Mouse (Mus musculus) midbrain, embryonic 10.5 days (tissue): ENCODE results near the gene Cd9. TPM values are rescaled to one million over a fixed set of nuclear protein-coding genes. Genes with fewer than 3 reads are reported as not detected.

Experiments used
- DNase-seq: peaks from one replicate; pipeline ENCODE4 v3.0.0-alpha.2; 2017; ENCODE audit warnings: low spot score
- H3K27ac ChIP-seq: fragments of 300-500 bp; sonication (generic); replicated peaks from 2 replicates; pipeline ENCODE4 v1.5.1; 2016; ENCODE audit warnings: mild to moderate bottlenecking
- H3K27me3 ChIP-seq: fragments of 300-500 bp; sonication (generic); 2 replicates; pipeline ENCODE4 v1.6.1; 2016; ENCODE audit warnings: low read depth, mild to moderate bottlenecking; ENCODE audit not compliant: poor library complexity, severe bottlenecking
- H3K36me3 ChIP-seq: fragments of 300-500 bp; sonication (generic); 2 replicates; pipeline ENCODE4 v1.6.1; 2016; ENCODE audit warnings: mild to moderate bottlenecking, moderate library complexity
- H3K4me1 ChIP-seq: fragments of 300-500 bp; sonication (generic); 2 replicates; pipeline ENCODE4 v1.6.1; 2016
- H3K4me3 ChIP-seq: fragments of 300-500 bp; sonication (generic); 2 replicates; pipeline ENCODE4 v1.5.1; 2016; ENCODE audit warnings: mild to moderate bottlenecking, moderate library complexity
- H3K9me3 ChIP-seq: fragments of 300-500 bp; sonication (generic); replicated peaks from 2 replicates; pipeline ENCODE4 v1.6.1; 2016; ENCODE audit warnings: mild to moderate bottlenecking
- WGBS: fragments of 180-500 bp; shearing (Covaris S2); methylation state at CpG from one replicate; pipeline ENCODE4 v1.1.7; 2016; 5-methylcytosine and 5-hydroxymethylcytosine counted together
- polyA plus RNA-seq: library from polyadenylated mRNA; unstranded; fragments of >200 nt; fragmentation: Nextera tagmentation; extraction: Ambion mirVana; gene quantifications from 2 replicates; pipeline ENCODE4 v1.2.1, GENCODE M21; 2016

Cd9 gene
- polyA plus RNA-seq, 1 experiment from 2014 or later: 36.3 TPM

DNA sequence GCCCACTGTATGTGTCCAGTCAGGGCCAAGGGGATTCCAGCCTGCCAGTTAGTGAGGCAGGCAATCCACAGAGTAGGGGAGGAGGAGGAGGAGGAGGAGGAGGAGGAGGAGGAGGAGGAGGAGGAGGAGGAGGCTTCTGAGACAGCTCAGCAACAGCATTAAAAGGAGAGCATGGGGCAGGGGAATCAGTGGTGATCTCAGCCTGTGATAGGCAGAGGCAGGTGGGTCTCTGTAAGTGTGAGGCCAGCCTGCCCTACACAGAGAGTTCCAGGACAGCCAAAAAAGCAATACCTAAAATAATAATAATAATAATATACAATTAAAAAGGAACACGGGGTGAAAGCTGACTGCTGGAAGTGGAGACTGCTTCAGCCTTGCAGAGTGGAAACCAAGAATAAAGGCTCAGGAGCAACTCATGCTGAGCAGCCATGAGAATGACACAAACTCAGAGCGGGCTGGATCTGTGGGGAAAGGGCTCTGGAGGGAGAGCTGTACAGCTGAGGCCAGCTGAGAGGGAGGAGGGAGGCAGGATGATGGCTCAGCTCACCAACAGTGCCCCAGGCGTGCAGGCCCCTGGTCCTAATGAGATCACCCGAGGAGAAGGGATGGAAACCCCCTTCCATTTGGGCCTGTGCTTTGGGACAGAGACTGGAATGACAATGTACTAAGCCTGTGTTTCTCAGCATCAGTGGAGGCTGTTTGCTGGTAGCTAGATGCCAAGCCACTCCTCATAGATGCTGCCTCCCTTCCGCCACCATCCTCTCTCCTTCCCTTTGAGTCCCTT is 59.7 kb downstream of the Cd9 start:
- H3K36me3 ChIP-seq: no peaks in the 10 kb centered on the region
- no peak for DNase-seq
- 54% methylated on average over 5 of the region's 5 CpGs for WGBS

DNA sequence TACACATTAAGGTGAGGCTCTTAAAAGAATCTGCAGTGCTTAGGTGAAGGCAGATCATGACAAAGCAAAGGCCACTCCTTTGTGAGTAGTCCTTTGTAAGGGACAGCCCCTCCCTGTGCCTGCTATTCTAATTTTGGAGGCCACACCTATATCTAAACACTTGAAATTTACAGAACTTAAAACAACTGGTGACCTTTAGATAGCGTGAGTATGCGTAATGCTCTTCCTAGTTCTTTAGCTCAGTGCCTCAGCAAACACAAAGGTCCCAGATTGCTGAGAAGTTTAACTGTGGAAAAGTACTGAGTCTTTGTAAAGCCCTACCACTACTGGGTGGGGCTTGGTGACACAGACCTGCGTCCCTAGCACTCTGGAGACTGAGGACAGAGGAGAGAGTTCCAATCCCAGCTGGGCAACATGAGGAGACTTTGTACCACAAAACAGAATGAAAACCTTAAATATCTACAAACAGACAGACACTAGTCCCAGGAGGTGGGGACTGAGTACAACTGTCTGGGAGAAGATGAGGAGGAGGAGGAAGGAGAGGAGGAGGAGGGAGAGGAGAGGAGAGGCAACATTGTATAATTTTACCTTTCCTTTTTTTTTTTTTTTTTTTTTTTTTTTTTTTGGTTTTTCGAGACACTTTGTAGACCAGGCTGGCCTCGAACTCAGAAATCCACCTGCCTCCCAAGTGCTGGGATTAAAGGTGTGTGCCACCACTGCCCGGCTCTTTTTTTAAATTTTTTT is 60.7 kb downstream of the Cd9 start:
- DNase-seq: no peak
- WGBS: 81% methylated on average over 6 of the region's 6 CpGs

More for the DNA sequence above, 59.7 kb downstream of the Cd9 start:
- H3K27ac ChIP-seq: no peak overlapping the region
- no peaks in the 10 kb centered on the region for H3K9me3 ChIP-seq
- H3K27me3 ChIP-seq: no peaks in the 10 kb centered on the region
- no peak overlapping the region for H3K4me3 ChIP-seq
- H3K4me1 ChIP-seq: peaks cover 7% of the 10 kb centered on the region

DNA sequence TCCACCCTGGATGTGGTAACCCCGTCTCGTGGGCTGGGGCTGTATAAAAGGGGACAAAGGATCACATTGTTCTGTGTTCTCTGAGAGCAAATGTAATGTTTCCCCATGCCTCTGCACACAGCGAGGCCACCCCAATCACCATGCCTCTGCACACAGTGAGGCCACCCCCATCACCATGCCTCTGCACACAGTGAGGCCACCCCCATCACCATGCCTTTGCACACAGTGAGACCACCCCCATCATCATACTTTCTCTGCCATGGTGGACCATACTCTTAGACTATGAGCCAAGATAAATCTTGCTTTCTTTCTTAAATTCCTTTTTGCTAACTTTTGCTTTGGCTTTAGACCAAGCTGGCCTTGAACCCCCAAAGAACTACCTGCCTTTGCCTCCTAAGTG is 61.3 kb downstream of the Cd9 start:
- no peaks in the 10 kb centered on the region for H3K9me3 ChIP-seq
- H3K27me3 ChIP-seq: no peaks in the 10 kb centered on the region
- H3K4me3 ChIP-seq: no peak overlapping the region
- H3K27ac ChIP-seq: no peak overlapping the region
- no peaks in the 10 kb centered on the region for H3K36me3 ChIP-seq
- H3K4me1 ChIP-seq: peaks cover 7% of the 10 kb centered on the region
- 65% methylated on average over 3 of the region's 3 CpGs for WGBS
- DNase-seq: no peak

More for the DNA sequence above, 60.7 kb downstream of the Cd9 start:
- no peak overlapping the region for H3K27ac ChIP-seq
- peaks cover 7% of the 10 kb centered on the region for H3K4me1 ChIP-seq
- H3K4me3 ChIP-seq: no peak overlapping the region
- H3K9me3 ChIP-seq: no peaks in the 10 kb centered on the region
- H3K36me3 ChIP-seq: no peaks in the 10 kb centered on the region
- H3K27me3 ChIP-seq: no peaks in the 10 kb centered on the region

DNA sequence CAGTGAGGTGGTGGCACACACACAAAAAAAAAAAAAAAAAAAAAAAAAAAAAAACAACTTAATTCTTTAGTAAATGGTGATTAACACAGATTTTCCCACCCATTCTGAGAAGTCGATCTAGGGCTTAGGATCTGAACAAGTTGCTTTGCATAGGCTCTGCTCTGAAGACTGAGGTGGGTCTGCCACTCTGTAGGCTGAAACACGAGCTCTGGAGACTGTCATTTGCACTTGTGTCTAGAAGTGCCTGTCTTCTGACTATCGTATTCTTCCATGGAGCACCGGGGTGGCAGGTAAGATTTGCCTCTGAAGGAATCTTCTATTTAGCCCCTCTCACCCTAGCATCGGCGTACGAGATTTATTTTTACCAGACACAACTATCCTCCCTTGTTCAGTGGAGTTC is 62.1 kb downstream of the Cd9 start:
- H3K4me1 ChIP-seq: peaks cover 7% of the 10 kb centered on the region
- no peaks in the 10 kb centered on the region for H3K36me3 ChIP-seq
- H3K27ac ChIP-seq: no peak overlapping the region
- no peak overlapping the region for H3K4me3 ChIP-seq
- no peaks in the 10 kb centered on the region for H3K9me3 ChIP-seq
- DNase-seq: no peak
- WGBS: 90% methylated on average over 7 of the region's 7 CpGs
- H3K27me3 ChIP-seq: no peaks in the 10 kb centered on the region

DNA sequence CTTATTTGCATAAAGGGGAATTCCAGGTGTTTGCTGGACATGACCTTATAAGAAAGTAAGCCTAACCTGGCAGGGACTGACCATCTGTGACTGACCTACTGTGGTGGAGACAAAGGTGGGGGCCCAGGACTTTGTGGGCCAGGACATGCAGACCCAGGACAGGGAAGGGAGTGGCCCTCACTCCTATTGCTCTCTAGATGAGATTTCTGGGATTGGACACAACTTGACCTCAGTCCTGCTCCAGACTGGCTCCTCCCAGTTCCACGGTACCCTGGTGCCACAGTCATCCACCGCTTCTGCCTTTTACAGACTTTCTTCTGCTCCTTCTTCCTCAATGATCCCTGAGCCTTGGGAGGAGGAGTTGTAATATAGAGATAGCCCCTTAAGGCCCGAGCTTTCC is 63.6 kb downstream of the Cd9 start:
- 57% methylated on average over 3 of the region's 3 CpGs for WGBS
- no peaks in the 10 kb centered on the region for H3K27me3 ChIP-seq
- H3K4me3 ChIP-seq: no peak overlapping the region
- H3K4me1 ChIP-seq: peaks cover 17% of the 10 kb centered on the region
- no peak for DNase-seq
- H3K27ac ChIP-seq: no peak overlapping the region
- no peaks in the 10 kb centered on the region for H3K36me3 ChIP-seq
- no peaks in the 10 kb centered on the region for H3K9me3 ChIP-seq

DNA sequence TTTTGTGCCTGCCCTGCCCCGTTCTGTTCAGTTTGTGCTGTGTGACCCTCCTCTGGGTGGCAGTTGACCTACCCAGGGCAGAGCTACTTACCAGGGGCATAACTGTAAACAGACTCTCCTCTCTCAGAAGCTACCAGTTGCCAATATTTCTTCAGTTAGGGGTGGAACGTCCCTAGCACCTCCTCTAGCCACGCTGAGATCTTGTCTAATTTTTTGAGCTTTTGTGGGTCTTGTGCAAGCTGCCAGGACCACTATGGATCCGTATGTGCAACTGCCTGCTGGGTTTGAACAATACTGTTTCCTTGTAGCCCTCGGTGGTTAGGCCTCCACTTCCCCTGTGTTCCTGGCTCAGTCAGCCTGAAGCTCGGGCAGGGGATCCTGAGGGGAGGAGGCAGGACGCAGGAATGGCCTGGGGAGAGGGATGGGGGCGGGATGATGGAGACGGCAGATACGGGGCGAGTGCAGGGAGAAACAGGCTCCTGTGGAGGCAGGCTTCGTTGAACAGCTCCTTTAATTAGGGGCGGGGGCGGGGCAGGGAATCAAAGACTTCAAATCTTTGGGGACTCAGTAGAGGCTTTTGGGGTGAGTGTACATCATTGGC is 64.1 kb downstream of the Cd9 start:
- Histone ChIP-seq H3K4me3 (no peak overlapping the region), H3K4me1 (peaks cover 17% of the 10 kb centered on the region), H3K36me3 (no peaks in the 10 kb centered on the region), H3K27me3 (no peaks in the 10 kb centered on the region), H3K9me3 (no peaks in the 10 kb centered on the region), H3K27ac (no peak overlapping the region; the same call in 1 of the 2 replicates)
- no peak for DNase-seq
- 10% methylated on average over 14 of the region's 14 CpGs for WGBS

DNA sequence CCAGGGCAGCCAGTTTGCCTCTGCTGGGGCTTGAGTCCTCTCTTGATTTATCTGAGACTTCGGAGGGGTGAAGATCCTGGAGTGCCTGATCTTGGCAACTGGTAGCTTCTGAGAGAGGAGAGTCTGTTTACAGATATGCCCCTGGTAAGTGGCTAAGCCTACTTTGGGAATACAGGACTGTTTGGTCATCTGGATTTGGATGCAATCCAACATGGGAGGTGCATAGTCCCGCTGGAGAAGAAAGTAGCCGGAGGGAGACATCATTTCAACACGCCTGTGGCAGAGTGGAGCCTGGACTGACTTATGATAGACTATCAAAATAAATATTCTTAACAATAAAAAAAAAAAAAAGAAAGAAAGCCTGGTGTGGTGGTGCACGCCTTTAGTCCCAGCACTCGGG is 64.8 kb downstream of the Cd9 start:
- Histone ChIP-seq H3K27me3 (0 out of 2 replicates have a peak, but pooled peaks cover 5% of the 10 kb centered on the region), H3K4me1 (peaks cover 17% of the 10 kb centered on the region), H3K9me3 (no peaks in the 10 kb centered on the region), H3K36me3 (no peaks in the 10 kb centered on the region), H3K27ac (no peak overlapping the region), H3K4me3 (no peak overlapping the region)
- DNase-seq: no peak
- 89% methylated on average over 6 of the region's 6 CpGs for WGBS

DNA sequence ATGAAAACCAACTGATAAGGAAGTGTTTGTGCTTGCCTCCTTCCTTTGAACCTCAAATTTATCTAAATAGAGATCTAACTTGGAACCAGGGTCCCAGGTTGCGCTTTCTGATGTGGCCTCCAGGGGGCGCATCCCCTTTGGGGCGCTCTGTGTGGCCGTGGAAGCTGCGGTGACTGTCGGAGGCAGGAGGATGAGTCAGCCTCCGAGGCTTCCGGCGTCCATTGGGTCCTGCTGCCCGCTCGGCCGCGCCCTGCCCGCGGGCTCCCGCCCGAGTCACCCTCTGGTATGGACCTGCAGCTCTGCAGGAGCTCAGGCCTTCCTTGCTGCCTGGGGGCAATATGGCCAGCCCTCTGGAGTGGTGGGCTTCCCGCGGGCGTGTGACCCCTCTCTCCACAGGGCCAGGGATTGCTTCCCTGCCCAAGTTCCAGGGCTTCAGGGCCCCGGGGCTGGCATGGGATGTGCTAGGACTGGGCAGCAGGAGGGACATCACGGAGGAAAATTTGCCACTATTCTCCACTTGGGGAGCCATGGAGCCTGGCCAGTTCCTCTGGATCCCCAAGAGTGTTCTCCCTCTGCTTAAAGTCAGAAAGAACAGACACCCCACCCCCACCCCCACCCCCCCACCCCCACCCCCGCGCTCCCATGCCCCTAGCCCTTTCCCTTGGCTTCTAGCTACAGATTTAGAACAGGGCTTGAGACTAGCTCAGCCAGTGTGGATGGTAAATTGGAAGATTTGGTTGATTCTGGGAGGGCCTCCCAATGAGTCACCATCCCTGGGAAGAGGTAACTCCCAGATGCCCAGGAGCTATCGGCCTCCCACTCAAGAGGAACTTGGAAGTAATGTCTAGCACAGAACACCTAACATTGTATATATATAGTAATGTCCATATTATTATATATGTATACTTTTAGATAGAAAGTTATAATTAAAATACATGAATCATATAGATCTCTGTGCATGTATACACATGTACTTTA is 67.9 kb downstream of the Cd9 start:
- Histone ChIP-seq H3K4me1 (peaks cover 36% of the 10 kb centered on the region), H3K4me3 (peak overlapping the region; percentile 58), H3K27me3 (peaks cover 17% of the 10 kb centered on the region), H3K36me3 (no peaks in the 10 kb centered on the region), H3K9me3 (no peaks in the 10 kb centered on the region), H3K27ac (peak overlapping the region; percentile 88)
- peak; percentile 89 for DNase-seq
- 3% methylated on average over 25 of the region's 25 CpGs for WGBS

DNA sequence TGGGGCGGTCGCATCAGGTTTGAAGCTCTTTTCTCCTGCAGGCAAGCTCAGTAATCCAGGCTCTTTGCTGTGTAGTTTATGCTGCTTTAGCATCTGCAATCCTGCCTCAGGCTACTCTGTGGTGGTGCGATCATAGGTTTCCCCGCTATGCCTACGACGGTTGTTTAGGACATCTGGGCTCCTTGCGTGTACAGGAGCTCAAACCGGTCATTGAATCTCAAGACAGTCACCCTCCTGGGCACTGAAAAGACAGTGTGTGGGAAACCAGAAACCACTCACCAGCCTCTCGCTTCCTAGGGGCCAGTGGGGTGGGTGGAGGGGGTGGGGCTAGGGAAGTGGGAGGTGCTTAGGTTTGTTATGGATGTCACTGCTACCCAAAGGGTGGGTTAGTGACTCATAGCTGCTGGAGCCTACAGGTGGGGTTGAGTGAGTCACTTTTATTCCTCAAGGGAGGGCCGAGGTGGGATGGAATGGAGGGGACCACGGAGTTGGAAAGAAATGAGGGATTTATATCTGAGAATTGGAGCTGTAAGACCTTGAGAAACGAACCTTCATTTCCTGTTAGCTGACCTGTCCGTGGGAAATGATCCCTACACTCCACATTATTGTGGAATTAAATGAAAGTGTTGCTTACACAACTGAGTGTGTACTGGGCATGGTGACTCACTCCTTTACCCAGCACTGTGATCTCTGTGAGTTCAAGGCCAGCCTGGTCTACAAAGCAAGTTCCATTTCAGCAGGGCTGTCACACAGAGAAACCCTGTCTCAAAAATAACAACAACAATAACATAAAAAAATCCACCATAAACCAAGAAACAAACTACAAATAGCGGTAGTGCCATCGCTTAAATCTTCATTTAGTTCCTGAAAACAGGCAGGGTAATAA is 69.1 kb downstream of the Cd9 start:
- Histone ChIP-seq H3K4me3 (no peak overlapping the region), H3K4me1 (peaks cover 31% of the 10 kb centered on the region), H3K27ac (no peak overlapping the region), H3K9me3 (no peaks in the 10 kb centered on the region), H3K27me3 (peaks cover 17% of the 10 kb centered on the region), H3K36me3 (no peaks in the 10 kb centered on the region)
- WGBS: 60% methylated on average over 15 of the region's 15 CpGs
- DNase-seq: no peak

DNA sequence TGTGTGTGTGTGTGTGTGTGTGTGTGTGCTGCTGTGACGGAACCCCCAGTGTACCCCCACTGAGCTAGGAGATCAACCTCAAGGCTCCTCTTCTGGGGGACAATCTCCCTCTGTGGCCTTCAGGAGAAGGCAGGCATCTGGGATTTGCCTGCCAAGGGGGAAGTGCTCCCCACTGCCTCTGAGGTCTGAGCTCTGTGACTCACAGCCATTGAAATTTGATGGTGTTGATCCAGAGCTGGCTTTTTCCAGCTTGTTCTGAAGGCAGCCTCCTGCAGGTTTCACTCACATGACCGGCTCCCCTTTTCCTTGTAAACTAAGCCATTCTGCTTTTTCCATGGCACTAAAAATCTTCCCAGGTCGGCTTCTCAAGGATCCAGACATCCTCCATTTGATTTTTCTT is 70.4 kb downstream of the Cd9 start:
- Histone ChIP-seq H3K4me1 (peaks cover 28% of the 10 kb centered on the region), H3K27ac (no peak overlapping the region), H3K36me3 (no peaks in the 10 kb centered on the region), H3K4me3 (no peak overlapping the region), H3K27me3 (peaks cover 17% of the 10 kb centered on the region), H3K9me3 (no peaks in the 10 kb centered on the region)
- WGBS: 82% methylated on average over 3 of the region's 3 CpGs
- no peak for DNase-seq

DNA sequence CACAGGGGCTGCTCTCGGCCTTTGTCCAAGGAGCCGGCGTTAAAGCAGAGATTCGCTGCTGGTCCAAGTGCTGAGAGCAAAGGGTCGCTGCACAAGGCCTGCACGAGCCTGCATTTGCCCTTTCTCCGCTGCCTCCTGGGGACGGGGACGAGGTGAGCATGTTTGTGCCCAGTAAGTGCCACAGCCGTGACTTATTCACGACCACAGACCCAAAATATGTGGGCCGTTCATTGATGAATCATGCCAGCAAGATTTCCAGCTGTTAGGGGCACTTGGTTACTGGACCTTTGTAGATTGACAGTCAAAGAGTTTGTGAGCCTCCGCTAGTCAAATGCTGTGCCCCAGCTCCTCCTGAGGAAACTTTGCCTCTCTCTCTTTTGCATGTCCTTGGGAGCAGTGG is 71.1 kb downstream of the Cd9 start:
- Histone ChIP-seq H3K36me3 (no peaks in the 10 kb centered on the region), H3K27ac (no peak overlapping the region), H3K4me1 (peaks cover 28% of the 10 kb centered on the region), H3K4me3 (no peak overlapping the region), H3K9me3 (no peaks in the 10 kb centered on the region), H3K27me3 (peaks cover 17% of the 10 kb centered on the region)
- 43% methylated on average over 13 of the region's 13 CpGs for WGBS
- DNase-seq: no peak
